Mouse (Mus musculus): ENCODE measurements around the gene Sh3pxd2a.

- no peak for TF ChIP-seq CTCF (IDR thresholded peaks at IDR 0.05; ENCODE audit: borderline replicate concordance, insufficient read depth, low read length)
- no peak for TF ChIP-seq POLR2A (IDR thresholded peaks at IDR 0.05; ENCODE audit: low read depth, low read length)
Measured at GRCm38 (mm10) chr19:47231389-47231788, 232.8 kb downstream of the Sh3pxd2a start.
